Mouse (Mus musculus) cerebellum, adult 18-20 months (tissue): ENCODE measurements around the gene Srsf4.

Experiments used
- DNase-seq, 2 experiments: peaks; one replicate each; pipeline ENCODE4 v3.0.0; 2021

Gene Srsf4

DNA sequence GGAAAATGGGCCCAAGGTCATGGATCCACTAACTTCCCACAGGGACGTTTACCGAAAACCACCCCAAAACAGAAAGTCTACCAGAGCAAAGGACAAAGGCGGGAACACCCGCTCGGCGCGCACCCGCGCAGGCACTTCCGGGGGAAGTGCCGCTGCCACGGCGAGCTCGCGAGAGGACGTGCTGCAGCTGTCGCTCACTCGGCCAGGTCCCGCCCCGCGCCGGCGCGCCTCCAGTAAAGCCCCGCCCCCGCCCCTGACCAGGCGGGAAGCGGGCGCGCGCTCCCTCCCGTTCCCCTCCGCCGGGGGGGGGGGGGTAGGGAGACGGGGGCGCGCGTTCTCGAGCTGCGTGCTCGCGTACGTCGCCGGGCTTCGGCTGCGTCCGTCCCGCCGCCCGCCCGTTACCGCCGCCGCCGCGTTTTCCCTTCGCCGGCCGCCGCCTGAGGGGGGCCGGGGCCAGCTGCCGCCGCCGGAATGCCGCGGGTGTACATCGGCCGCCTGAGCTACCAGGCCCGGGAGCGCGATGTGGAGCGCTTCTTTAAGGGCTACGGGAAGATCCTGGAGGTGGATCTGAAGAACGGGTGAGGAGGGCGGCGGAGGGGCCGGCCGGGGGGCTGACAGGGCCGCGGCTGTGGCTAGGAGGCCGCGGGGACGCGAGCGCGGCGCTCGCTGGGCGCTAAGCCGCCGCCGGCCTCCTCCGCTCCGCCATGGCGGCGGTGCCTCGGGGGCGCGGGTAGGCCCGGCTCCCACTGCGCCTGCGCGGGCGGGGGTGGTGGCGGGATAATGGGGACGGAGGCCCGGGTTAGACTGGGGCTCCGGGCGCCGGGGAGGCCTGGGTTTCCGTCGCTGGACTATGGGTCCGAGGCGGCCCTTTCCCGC lies at the start of gene Srsf4:
Gene Srsf4, plus strand, starts transcription at position 325 of the 876 bp plus-strand sequence.
- DNase-seq = peak; percentile 91 to 95

DNA sequence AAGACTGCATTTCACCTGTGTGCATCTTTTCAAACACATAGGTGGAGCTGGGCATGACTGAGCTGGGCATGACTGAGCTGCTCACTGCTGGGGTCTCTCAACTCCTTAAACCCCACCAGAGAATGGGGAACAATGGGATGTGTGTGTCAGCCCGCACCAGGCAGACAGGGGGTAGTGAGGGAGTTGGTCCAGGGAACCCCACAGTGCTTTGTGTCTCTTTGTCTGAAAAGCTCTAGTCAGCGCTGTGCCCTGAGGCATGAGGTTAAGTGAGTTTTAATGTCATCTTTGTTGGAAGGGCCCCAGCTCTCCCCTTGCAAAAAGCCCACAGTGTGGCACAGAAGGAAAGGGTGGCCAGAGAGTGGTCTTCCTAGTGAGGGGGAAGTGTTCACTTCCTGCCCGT lies 48.5 kb upstream of the Srsf4 start:
- no peak for DNase-seq

- DNase-seq = peak; percentile 40 to 49
Measured at GRCm38 (mm10) chr4:131825830-131826229, 47.6 kb upstream of the Srsf4 start.

DNA sequence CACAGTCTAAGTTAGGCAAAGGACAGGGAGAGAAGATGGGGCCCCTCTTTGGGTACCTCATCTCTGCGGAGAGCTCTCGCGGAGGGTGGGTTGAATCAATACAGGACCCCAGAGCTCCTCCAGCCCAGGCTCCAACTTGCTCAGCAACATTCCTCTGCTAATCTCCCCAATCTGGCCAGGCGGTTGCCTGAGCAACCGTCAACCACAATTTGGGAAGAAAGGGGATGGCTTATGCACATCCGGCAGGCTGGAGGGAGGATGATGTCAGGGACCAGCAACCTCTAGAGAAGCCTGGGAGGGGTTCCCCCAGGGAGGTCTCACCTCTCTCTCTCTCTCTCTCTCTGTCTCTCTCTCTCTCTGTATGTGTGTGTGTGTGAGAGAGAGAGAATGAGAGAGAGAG lies 46.5 kb upstream of the Srsf4 start:
- no peak for DNase-seq

DNA sequence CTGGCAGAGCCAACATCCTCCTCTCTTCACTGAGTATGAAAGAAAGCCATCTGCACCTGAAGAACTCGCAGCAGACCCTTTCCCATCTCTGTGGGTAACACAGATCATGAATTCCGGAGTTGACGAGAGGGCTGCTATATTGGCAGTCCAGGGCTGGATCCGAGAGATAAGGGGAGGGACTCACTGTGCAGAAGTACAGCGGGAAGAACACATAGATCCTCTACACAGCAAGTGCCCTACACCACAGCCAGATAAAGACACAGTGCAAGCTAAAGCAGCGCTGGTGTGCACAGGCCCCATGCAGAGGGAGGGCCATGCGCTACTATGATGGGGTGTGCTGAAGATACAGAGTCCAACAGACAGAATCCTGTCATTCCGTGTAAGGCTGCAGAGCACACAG lies 44.3 kb upstream of the Srsf4 start:
- no peak for DNase-seq

DNA sequence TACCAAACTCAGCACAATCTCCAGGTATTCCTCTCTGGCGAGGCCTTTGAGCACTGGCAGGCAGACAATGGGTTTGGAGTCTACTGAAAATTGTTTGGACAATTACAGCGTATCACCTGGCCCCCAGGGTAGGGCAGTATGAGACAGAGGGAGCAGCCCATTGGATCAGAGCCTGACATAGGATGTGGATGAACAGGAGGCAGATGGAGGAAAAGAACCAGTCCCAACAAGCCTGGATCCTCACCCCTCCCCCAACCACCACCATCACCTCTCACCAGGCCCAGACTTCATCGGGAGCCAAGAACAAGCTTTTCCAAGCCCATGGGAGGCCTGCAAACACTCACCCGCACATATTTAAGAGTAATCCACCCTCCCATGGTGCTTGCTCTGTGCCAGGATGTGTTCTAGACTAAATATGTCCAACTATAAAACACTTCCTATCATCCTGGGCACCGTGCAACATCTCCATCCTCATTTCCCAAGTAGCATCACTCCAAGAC lies 41.8 kb upstream of the Srsf4 start:
- peak; percentile 37 to 50 for DNase-seq

- DNase-seq = no peak
Measured at GRCm38 (mm10) chr4:131832759-131833407, 40.5 kb upstream of the Srsf4 start.

DNA sequence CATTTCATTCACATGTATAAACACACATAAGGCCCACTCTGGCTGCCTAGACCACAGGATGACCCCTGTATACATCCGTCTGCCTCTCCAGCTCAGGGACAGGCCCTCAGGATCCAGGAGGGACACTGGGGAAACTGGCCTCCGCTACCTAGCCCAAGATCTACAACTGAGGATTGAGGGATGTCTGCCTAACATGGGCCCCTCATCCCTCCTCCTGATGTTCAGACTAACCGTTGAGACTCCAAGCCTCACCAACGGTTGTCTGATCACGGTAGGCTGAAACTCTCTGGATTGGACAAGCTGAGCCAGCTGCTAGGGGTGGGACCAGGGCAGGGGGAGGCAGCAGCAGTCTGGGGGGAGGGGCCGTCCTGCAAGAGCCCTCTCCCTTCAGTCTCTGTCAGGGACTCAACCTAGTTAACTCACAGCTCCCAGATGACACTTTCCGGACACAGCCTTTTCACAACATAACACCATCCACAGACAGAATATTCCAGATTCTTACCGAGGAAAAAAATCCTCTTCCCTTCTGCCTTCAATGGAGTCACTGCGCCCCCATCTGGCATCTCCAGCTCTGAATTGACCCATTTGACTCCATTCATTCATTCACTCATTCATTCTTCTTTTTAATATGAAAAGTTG lies 39.3 kb upstream of the Srsf4 start:
- peak; percentile 30 to 31 for DNase-seq

DNA sequence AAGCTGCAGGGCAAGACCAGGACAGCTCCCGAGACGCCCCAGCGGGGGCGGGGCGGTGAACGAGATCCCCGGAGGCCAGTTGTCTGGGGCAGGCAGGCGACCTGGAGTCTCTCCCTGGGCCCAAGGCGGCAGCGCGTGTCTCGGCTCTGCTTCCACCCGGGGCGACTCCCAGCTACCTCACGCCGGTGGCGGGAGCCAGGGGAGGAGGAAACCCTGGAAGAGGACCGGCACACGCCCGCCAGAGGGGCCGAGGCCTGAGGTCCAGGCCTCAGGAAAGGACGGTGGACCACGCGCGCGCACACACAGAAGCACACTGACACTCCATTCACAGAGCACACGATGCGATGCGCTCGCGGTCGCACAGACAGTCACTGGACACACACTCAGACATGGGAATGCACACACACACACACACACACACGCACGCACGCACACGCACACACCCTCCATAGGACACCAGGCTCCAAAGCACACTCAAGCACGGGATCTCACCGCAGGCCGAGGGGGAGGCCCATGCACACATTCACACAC lies 37.0 kb upstream of the Srsf4 start:
- DNase-seq = peak; percentile 48 to 57

DNA sequence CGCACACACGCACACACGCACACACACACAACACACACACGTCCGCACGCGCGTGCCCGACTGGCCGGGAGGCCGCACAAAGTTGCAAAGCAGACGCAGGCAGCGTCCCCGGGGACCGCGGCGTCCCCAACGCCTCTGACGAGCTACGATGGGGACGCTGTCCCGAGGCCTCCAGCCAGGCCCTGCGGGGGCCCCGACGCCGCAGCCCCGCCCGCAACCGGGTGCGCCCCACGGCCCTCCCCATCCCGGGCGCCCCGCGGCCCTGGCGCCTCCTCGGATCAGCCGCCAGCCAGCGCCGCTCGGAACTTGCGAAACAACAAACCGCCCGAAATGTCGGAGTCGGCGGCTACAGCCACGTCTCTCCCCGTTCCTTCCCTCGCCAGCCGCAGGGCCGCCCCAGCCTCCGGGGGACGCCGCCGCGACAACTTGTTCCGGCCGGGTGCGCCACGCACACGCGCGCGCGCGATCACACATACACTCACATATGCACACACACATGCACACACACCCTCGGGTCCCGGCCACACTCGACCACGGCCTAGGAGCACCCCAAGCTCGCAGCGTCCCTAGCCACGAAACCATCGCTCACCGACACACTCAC lies 36.4 kb upstream of the Srsf4 start:
- peak; percentile 32 to 69 for DNase-seq

DNA sequence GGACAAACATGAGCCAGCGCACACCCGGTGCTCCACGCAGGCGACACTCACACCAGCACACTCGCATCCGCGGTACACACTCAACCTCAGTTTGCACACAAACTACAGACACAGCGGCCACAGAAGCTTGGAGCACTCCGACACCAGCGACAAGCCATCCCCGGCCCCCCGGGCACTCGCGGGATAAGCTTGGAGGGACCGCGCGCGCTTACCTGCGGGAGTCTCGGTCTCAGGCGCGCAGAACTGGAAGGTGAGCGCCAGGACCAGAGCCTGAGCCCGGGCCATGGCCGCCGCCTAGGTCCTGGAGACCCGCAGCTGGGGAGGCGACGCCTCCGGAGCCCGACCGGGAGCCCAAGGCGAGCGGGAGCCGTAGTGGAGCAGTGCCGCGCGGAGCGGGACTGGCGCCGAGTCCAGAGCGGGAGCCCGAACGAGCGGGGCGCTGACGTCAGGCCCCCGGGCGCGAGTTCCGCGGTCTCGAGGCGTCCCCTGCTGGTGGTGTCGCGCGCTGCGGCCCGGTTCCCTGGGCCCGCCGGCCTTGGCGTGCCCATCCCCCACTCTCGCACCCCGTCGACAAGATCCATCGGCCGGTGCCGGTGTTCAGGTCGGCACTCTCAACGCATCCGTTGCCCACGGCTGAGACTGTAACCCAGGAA lies 35.4 kb upstream of the Srsf4 start, which contains the start of gene Ptpru:
Gene Ptpru, minus strand, starts transcription at position 417 of the 653 bp plus-strand sequence.
- peak; percentile 91 to 99 for DNase-seq

- peak; percentile 92 to 95 for DNase-seq
Measured at GRCm38 (mm10) chr4:131843290-131843743, 30.1 kb upstream of the Srsf4 start, which contains the start of gene Mecr. Gene Mecr, plus strand, starts transcription at chr4:131843470.

DNA sequence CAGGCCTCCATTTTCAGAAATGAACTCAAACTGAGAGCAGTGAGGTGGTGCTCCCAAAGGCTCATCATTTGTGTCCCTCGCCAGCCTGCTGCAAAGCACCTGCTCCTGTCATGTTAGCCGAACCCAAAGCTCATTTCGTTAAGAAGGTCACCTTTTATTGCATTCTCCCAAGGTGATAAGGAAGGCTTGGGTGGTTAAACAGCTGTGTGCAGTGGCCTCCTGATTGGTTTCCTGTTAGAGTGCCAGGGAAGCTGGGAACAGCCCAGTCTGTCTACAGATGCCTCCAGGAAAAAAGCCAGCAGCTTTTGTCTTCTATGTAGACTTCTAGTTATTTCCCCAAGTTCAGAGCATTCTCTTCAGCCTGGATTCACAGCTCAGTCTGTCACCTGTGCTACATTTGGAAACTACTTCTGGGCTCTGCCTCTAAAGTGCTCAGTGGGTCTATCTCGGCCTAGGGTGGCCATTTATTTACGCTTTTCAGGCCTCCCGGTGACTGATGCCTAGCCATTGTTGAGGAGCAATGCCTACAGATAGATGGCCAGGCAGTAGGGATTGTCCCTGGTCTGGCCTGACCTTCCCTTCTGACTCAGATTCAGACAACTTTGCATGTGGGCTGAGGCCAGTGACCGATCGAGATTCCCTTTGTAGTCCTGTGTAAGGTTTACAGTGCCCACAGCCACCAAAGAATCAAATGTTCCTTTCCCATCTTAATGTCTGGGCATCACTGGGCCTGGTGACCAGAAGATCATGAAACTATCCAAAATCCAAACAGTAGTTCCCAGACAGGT lies 27.2 kb upstream of the Srsf4 start:
- DNase-seq = no peak

DNA sequence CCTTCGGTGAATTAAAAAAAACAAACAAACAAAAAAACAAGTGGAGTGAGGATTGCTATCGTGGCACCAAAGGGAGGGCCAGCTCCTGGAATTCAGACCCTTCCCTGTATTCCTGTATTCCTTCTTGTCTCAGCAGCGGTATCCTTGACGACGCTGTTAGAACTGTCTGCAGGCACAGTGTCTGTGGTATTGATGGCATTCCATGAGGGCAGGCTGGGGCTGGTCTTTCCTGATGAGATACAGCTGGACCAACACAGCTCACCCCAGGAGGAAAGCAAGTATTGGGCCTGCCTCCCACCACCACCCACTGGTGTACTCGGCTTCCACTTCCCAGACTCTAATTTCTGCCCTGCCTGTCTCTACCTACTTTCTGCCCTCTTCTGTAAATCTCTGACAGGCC lies 25.3 kb upstream of the Srsf4 start:
- DNase-seq = no peak

- DNase-seq = no peak
Measured at GRCm38 (mm10) chr4:131849986-131850638, 23.3 kb upstream of the Srsf4 start.

DNA sequence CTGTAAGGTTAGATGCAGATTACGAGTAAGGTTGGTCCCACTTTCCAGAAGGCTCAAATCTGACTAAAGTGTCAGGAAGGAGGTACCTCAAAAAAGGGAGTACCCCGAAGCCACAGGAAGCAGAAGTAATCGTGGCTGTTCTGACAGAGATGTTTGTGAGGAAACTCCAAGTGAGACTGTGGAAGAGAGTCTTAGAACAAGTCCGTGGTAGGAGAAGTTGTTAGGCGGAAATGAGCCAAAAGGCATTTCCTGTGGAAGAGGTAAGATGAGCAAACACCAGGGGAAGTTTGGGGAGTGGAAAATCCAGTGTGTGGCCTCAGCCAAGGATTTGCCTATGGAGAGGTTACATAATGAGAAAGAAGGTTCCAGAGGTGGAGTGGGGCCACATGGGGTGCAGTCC lies 18.5 kb upstream of the Srsf4 start:
- no peak for DNase-seq

GRCm38 (mm10) chr4:131860492-131861340 lies 12.7 kb upstream of the Srsf4 start:
- DNase-seq = peak; percentile 83 to 84

- no peak for DNase-seq
Measured at GRCm38 (mm10) chr4:131861341-131861739, 12.1 kb upstream of the Srsf4 start.

DNA sequence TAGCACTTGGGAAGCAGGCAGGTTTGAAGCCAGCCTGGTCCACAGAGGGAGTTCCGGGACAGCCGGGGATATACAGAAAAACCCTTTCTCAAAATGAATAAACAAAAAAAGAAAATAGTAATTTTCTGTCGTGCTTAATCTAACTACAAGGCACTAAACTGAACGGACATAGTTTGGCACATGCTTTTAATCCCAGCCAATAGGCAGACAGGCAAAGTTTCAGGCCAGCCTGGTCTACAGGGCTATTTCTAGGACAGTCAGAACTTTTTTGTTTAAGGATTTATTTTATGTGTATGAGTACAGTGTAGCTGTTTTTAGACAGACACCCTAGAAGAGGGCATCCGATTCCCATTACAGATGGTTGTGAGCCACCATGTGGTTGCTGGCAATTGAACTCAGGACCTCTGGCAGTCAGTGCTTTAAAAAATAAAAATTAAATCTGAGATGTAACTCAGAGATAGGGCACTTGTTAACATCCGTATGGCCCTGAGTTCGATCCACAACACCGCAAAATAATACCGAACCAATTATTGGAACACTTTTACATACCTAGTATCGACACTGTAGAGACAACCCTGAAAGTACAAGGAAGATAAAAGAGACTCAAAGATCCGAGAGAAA lies 635 bp upstream of the Srsf4 start:
- DNase-seq = no peak
